Mouse (Mus musculus) brain, embryonic 14.5 days (tissue): ENCODE measurements at regions not wholly inside any gene's neighbourhood (a gene's known extent, or its start where the extent isn't known, plus 50 kb on each side); places are given as distances from the start of the nearest gene placed in this dataset.

Source experiments
- CTCF ChIP-seq: fragments of 200-500 bp; IDR thresholded peaks from 2 replicates; pipeline ENCODE4 v1.5.1; 2012; ENCODE audit warnings: inconsistent platforms, mild to moderate bottlenecking, moderate library complexity, borderline replicate concordance; ENCODE audit not compliant: insufficient read depth, insufficient read length; ENCODE audit errors: extremely low read depth
- POLR2A ChIP-seq: fragments of 200-500 bp; IDR thresholded peaks from 2 replicates; pipeline ENCODE4 v1.6.1; 2012; ENCODE audit warnings: mild to moderate bottlenecking, inconsistent platforms, borderline replicate concordance; ENCODE audit not compliant: poor library complexity, insufficient read depth, insufficient read length, severe bottlenecking; ENCODE audit errors: extremely low read depth

DNA sequence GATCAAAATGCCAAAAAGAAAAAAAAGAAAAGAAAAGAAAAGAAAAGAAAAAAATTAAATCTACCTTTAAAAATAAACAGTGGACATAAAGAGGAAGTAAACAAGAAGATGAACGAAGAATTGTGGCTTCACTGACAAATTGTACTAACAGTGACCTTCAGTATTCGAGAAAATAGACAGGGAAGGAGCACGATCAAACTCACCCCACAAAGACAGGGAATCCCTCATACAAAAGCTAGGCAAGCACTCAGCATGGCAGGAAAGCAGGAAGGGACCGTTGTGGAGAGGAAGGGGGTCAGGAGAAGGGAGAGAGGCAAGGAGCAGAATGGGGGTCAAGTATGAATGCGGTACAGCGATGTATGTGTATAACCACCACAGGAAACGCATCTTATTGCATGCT lies 74.6 kb upstream of the Cnot2 start:
- TF ChIP-seq CTCF (no peak), POLR2A (no peak)
